Mouse (Mus musculus): ENCODE measurements at regions not wholly inside any gene's neighbourhood (a gene's known extent, or its start where the extent isn't known, plus 50 kb on each side); places are given as distances from the start of the nearest gene placed in this dataset.

DNA sequence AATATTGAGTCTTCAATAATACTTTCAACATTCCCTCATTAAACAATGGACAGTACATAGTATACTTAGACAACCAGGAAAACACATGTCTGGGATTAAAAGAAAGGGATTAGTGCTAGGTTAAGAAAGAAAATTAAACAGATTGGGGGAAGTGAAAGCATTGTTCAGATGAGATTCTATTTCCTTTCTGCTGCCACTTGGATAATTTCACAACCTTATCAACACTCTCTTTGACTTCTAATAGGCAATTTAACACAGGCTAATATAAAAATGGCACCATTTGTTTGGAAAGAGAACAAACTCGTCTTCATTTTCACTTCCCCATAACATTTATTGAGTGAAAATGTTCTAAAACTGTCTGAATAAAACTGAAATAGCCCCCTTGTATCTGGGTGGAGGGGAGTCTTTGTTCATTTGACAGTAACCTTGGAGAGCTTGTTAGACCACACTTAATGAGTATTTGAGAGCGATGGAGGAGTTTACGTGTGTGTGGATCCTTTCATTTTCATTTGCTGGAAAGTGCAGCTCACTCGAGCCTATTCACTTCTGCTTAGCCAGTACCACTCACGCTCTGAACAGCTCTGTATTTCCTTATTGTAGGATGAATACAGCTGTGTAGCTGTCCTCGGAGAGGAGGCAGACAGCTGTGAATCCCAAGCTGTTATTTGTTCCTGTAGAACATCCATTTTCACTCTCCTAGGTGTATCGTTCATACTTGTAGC lies 366.7 kb downstream of the Kctd12 start:
- no peak for DNase-seq

DNA sequence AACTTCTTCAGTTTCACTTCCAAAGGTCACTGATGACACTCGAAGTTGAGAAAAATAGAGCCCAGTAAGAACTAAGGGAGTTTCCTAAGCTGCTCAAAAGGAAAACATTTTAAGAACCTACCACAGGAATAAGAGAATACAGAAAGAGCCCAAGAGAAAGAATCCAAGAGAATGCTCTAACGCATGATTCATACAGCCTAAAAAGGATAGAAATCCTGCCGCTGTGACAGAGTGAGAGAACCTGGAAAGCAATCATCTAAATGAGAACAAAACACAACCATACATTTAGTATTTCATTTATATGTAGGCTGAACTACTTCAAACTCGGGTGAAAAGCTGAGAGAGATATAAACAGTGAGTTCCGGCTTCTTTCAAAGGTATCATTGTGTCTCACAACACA lies 376.4 kb downstream of the Kctd12 start:
- no peak for DNase-seq

DNA sequence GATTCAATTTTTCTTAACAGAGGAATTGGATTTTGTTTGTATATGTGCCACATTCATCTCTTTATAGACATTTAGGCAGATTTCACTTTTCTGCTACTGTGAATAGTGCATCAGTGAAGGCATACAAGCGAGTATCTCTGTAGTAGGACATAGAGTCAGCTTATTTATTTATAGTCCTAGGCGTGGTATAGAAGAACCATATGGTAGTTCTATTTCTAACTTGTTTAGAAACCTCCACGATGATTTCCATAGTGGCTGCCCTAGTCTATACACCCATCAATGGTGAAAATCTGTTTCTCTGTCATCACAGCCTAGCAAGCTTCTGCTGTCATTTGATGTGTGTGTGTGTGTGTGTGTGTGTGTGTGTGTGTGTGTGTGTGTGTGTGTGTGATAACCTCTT lies 387.6 kb downstream of the Kctd12 start:
- DNase-seq, result no peak

DNA sequence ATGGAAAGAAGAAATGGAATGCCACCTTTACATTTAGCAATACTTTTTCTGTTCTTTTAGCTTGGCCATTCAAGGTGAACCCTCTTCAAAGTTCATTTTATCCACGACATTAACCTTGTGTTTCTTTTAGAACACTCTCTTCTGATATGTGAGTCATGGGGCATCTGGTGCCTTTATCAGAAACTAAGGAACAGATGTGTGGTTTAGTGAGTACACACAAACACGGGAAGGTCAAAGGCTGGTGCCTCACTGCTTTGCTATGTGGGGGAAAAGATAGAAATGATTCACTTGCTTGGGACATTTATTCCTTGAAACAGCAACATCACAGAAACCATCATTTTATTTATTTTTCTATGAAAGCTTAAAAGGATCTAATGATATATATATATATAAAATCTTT lies 428.7 kb downstream of the Kctd12 start:
- DNase-seq, result no peak

DNA sequence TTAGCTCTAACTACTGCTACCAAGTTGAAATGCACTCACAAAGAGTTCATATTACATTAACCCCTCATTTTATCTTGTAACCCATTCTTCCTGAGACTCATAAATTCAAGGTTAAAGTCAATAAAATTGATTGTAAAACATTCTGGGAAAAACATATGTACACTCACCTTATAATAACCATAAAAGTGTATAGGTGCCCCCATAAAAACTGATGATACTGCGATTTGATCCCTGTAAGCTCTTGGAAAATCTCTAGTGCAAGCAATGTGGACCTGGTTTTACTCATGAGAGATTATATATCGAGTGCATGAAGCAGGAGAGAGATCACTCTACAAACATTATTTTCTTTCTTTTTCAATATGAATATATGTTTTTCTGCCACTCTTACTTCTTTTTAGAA lies 429.8 kb downstream of the Kctd12 start:
- no peak for DNase-seq

DNA sequence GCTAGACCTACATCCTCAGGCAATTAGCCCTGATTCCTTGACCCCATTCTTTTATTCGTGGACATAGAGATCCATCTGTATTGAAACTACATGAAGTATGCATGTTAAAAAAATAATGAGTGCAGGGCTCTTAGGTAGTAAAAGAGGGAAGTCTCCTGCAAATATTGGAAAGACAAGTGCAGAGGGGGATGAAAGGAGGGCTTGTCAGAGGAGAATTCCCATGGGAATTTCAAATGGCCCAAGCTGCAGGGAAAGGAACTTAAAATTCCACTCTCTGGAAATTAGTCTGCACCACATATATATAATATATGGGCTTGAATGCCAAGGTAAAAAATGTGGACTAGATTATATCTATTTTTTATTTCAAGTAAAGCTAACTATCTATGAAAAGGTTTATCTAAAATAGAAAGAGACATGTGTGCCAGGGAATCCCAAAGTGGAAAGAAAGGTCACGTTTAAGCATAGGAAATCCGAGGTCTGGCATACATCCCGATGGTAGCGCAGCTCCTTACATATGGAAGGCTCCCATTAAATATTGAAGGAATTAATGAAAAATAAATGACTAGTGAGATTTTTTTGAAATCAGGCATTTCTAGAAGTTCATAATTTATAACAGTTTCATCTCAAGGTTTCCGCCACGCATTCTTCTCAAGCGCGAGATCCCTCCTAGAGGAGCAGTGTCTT lies 457.4 kb downstream of the Kctd12 start:
- DNase-seq, result no peak

DNA sequence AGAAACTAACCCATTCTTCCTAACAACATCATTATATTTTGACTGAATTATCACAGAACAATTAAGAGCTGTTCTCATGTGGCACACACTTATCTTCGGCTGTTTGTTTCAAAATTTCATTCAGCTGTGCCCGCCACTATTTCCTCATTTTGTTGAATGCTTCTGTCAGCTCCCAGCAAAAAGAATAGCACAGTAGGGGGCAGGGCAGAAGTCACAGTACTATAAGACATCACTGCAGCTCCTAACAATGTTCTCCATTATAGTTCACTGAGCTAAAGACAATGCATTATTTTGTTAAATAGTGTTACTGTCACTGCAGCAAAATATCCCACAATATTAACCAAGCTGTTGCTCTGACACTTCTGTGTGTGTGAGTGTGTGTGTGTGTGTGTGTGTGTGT lies 465.7 kb downstream of the Kctd12 start:
- no peak for DNase-seq

DNA sequence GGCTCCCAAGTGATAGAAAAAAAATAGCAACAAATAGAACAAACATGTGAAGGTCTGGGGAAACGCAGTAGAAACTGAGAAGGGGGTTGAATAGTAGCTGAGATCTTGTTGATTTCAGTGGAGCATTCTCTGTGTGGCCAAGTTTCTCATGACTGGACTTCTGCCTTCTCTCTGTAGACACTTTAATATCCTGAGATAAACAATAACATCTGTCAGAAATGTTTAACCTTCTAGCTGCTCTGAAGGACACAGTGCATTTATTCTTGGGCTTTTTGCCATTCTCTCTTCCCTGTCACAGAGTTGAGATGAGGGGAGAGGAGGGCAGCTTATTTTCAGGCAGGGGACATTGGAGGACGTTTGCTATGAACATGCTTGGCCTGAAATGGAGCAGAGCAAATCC lies 467.9 kb downstream of the Kctd12 start:
- no peak for DNase-seq

DNA sequence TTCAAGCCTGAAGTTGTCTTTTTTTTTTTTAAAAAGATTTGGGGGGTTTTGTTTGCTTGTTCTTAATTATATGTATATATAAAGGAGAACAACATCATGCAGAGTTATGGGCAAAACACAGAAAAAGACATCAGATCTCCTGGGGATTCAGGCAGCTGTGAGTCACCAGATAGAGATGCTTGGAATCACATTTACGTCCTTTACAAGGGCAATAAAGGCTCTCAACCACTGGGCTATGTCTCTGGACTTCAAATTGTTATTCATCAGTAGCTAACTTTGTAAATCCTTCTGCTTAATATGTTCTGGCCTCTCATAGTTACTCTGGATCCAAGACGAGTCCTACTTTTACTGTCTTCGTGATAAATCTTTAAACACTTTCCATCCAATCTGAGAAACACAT lies 469.8 kb downstream of the Kctd12 start:
- DNase-seq, result no peak

DNA sequence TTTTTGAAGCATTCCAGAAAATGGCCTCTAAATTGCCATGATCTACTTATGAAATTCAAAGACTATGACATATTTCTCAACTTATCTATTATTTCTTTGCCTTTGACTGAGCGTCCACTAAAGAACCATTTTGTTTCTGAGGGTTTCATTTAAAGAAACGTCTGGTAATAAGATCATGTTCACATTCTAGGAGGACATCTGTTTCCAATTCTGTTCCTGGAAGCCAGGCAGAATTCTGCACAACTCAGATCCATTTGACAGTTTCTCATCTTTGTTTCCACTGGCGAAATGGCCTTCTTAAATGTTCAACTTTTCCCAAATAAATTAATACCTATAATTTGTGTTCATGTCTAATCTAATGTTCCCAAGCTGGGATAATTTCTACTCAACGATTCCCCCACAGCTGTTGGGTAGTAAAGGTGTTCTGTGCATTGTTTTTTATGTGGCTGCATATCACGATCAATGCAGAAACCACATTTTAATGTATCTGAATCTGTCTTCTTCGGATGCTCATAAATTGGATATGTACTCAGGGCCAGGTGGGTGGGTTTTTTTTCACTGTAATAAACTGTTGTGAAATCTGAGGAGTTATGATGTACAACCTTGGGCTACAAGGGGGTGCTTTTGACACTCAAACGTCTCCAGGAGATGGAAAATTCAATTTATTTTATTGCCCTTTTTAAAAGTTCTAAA lies 470.6 kb downstream of the Kctd12 start:
- no peak for DNase-seq

DNA sequence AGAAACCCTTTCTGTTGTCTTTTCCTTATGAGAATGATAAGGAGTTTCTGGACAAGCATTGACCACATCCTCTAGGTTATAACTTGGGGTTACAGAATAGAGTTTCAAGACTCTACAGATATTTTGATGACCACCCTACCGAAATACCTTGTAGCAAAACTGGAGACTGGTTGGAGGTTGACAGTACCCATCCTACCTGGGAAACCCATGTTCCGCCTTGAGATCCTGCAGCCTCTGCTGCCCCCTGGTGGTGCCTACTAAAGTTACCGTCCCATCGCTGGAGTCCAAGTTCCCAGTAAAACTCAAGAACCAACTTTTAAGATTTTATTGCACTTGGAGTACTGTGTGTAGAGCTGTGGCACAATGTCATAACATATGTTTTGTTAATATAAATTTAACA lies 472.1 kb downstream of the Kctd12 start:
- no peak for DNase-seq

DNA sequence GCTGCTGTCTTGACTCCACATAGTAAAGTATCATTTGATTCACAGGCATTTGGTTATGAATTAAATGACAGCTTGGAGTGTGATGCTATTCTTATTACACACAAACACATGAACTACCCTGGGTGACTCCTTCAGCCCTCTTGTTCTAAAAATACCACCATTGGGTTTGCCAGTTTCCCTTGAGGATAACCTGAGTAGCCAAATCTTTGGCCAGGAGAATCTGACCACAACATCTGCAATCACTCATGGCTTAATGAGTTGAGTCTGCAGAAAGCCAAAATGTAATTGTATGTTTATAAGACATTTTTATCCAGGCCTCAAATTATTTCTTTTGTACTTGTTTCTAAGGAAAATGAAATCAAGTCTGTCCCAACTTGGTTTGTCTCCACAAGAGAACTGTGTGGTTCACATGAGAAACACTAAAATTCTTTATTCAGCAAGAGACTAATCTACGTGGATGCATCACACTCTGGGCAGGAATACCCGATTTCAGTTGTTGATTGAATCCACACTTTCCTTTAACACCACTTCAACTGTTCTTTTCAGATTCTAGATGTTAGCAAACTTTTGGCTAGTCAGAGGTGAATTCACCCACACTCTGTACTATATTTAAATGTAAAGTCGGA lies 476.6 kb downstream of the Kctd12 start:
- no peak for DNase-seq

DNA sequence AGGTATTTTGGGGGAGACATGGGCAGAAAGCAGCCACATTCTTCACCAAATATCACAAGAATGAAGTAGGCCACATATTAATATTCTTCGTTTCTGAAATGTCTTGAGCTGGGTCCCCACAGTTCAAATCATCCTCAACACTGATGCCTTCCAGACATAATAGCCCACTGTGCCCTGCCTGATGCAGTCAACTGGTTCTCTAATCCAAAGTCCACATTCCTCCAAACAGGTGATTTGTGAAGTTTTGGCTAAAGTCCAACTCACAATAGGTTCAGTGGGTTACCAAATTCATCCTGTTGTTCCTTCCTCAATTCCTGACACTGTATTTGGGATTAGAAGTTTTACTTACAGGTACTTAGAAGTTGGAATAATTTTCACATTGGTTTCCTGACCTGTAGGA lies 485.3 kb downstream of the Kctd12 start:
- DNase-seq, result no peak

DNA sequence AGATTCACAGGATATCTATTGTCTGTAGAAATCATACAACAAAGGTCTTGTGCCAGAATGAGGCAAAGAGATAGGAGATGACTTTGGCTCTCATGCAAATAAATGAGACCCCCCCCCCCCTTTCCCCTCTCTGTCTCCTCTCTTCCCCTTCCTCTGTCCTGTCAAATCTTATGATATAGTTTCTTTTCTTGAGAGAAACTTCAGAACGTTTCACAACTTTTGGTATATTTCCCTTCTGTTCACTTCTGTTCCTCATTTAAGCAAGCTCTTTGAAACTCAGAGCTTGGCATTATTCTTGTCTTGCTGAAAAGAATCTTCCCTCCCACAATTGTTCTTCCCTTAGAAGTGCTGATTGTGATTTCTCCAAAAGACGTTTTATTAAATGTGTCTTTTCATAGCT lies 490.1 kb downstream of the Kctd12 start:
- DNase-seq, result no peak

DNA sequence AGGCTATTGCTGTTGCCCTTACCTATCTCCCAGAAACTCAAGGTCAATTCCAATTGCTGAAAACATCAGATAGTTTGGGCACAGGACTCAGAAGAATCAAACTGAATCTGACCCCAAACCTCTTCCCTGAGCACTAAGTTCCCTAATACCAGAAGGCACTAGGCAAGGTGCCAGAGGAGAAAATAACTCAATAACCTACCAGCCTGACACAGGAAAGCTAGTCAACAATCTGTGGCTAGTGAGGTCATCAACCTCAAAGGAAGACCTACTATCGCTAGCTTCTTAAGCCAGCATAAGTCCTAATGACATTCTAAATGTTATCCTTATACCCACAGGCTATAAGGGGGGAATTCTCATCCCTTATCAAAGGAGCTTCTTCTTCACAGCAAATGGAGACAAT lies 491.2 kb downstream of the Kctd12 start:
- no peak for DNase-seq

DNA sequence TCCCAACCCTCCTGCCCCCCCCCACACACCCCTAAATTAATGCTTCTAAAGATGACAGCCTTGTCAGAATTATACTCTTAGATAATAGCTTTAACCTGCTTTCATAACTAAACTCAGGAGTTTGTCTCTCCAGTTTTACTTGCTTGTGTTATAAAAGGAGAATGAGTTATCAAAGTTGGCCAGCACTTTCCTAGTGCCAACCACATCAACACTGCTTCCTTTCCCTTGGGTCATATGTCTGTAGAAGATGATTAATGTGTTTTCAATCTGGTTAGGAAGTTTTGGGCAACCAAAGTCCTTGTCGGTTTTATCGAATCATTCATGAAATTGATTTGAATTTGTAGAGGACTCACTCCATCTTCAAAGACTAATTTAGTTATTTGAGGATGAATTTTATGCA lies 505.3 kb downstream of the Kctd12 start:
- DNase-seq, result no peak

DNA sequence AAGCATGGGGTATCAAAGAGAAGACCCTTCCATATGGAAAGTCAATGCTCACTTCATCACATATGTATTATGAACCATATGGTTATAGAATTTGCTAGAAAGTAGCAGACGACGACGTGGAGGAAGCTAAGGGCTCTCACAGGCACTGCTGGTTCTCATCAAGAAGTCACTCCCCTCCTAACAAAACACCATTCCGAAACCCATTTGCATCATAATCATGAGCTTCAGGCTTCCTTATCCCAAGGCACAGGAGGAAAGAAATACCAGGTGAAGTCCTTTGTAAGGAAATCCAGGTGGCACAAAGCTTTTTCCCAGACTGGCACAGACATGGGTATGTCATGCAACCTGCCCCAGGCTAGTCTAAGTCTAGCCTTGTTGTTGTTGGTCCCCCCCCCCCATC lies 513.1 kb downstream of the Kctd12 start:
- no peak for DNase-seq

DNA sequence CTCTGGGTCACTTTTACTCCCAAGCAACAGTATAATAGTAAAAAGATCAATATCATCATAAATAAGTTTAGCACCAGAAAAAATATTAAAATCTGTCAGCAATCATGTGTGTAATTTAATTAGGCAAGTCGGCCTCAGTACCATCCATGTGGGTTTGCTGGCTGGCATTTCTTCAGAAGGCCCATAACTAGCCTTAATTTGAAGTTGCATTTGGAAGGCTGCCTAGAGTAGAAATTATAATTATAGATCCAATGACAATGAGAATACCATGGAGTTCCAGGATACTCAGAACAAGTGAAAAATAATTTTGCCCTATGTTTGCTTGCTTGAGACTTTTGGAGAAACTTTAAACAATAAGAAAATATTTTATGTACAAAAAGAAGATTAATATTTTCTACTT lies 521.4 kb downstream of the Kctd12 start:
- no peak for DNase-seq

DNA sequence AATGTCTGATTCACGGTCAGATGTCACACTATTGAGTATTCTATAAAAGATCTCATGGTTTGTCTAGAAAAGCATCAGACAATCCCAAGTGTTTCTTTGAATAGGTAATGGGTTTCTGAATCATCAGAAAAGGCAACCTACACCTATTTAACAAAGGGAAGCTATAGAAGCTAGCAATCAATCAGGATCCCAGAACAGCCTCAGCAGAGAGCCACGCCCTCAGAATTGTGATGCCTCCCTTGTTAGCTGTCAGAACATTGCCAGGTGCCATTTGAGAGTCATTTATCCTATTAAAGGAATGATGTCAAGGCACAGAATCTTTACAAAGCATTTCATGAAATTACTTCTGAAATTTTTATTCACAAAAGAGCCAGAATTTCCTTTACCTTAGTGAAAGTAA lies 542.7 kb downstream of the Kctd12 start:
- DNase-seq, result no peak

DNA sequence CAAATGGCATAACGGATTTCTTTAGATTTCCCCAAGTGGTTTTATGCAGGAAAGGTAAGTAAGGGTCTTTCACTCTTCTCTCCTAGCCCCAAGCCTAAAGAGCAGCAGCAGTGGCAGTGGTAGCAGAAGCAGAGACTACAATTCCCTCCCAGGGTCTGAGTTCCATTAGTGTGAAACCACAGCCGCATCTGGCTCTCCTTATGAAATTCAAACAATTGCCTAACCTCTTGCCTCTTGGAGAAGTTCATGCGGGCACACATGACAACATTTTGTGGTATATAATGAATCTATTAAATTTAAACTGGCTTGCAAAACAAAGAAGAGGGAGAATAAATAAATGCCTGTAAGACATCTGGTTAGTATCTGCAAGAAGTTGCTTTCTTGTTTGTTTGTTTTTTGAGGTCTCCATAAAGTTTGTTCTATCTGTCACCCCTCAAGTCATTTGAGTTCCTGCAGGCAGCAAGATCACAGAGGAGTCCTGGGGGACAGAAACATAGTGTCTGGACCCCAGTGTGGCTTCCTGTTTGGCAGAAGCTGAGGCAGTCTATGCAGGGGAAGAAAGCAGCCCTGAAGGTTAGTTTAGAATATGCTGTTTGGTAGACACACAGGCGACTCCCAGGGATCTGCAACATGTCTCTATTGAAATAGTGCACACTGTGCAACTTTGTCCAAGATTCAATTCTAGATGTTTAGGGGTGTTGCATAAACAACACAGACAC lies 578.9 kb downstream of the Kctd12 start:
- no peak for DNase-seq

DNA sequence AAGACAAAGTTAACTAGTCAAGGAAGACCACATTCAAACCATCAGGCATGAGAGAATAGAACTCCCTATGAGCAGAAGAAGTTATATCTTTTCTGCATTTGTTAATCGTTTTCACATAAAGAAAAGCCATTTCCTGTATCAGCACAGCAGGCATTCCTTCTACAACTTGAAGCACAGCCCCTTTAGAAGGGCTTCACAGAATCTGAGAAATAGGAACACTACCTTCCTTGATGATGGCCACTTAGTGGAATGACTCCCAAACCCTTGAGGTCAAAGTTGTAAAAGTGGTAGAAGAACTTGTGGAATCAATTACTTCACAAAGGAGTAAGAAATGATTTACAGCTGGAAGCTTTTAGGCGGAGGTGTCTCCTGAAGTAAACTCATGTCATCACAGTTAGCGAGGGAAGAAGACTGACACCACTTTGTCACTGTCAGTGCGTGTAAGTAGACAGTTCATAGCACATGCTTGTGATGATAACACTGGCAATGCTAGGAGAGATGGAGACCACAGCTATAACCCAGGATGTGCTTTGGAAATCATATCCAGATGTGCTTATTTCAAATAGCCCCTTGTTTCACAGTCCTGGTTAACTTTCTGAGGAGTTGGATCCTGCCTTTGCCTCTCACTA lies 580.3 kb downstream of the Kctd12 start:
- DNase-seq, result no peak

DNA sequence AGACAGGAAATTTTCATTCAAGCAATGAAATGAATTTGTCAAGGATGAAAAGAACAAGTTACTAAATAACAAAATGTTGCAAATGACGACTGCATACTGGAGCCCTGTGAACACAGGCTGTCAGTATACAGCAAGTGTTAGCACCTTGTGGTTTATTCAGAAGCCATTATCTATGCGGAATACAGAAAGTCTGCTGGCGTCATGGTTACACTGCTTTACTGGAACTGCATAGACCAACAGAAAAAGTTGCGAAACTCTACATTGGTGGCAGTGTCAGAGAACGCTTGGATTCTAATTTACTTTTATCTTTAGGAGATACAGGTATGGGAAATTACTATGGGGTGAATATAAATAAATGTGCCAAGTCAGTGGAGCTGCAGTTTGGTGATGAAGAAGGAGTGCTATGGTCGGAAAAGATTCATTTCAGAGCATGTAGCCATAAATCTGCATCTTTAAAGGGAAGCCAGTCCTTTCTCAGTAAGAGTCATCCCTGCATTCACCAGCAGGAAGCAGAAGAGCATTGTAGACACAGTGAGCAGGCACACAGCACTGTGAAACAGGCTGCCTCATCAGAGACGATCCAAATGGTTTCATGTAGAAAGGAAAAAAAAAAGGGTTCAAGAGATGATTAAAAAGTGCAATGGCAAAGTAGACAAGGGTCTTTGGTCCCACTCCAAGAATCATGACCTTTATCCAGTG lies 586.3 kb downstream of the Kctd12 start:
- DNase-seq, result no peak
